Mouse (Mus musculus): ENCODE data around the gene Nudt4. TPM values are rescaled to one million over a fixed set of nuclear protein-coding genes. Genes with fewer than 3 reads are reported as not detected.

Nudt4 gene
- polyA plus RNA-seq, 1 experiment from 2014 or later = 120 TPM

DNA sequence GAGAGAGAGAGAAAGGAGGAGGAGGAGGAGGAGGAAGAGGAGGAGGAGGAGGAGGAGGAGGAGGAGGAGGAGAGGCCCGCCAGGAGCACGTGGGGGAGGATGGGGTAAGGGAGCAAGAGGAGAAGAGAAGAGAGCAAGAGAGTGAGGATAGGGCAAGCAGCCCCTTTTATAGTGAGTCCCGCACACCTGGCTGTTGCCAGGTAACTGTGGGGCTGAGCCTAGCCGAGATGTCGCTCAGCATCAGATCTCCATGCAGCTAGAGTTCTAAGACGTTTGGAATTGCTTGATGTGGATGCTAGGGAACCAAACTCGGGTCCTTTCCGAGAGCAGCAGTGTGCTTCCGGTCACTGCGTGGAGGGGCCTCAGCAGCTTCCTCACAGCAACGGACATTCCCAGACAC is 30.5 kb upstream of the Nudt4 start:
- ATAC-seq (ENCODE audit: low FRiP score) = no peak

DNA sequence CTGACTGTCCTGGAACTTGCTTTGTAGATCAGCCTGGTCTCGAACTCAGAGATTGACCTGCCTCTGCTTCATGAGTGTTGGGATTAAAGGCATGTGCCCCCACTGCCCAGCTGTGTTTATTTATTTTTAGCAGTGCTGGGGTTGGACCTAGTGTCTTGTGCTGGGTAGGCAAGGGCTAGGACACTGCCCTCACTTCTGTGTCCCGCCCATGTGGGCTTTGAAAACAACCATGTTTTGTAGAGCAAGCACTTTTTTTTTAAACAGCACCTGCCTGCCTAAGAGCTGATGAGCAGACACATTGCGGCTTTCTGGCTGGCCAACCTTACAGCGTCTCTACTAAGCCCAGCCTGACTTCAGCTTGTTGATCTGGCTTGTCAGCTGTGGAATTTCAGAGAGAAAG is 27.3 kb upstream of the Nudt4 start:
- Histone ChIP-seq H3K4me1 (replicated peaks; ENCODE audit: control insufficient read depth, insufficient read depth, low read length) (no peaks in the 10 kb centered on the region), H3K27ac (ENCODE audit: low read depth, low read length) (no peak overlapping the region), H3K9ac (ENCODE audit: low read depth, low read length) (no peak overlapping the region), H3K9me3 (ENCODE audit: control insufficient read depth, low read length) (no peaks in the 10 kb centered on the region), H3K4me3 (ENCODE audit: low read depth, low read length) (no peak overlapping the region), H3K4me2 (replicated peaks; ENCODE audit: low read depth, low read length) (no peak overlapping the region), H3K27me3 (ENCODE audit: control insufficient read depth, insufficient read depth, low read length) (no peaks in the 10 kb centered on the region), H3K36me3 (ENCODE audit: control insufficient read depth, insufficient read depth, low read length) (no peaks in the 10 kb centered on the region)
- WGBS = 91% methylated on average over 4 of the region's 4 CpGs
- ATAC-seq (ENCODE audit: low FRiP score) = no peak
- DNase-seq (ENCODE audit: low spot score) = no peak

More for the DNA sequence above, 30.5 kb upstream of the Nudt4 start:
- Histone ChIP-seq H3K9ac (ENCODE audit: low read depth, low read length) (no peak overlapping the region), H3K27ac (ENCODE audit: low read depth, low read length) (no peak overlapping the region), H3K27me3 (ENCODE audit: control insufficient read depth, insufficient read depth, low read length) (no peaks in the 10 kb centered on the region), H3K4me3 (ENCODE audit: low read depth, low read length) (no peak overlapping the region), H3K9me3 (ENCODE audit: control insufficient read depth, low read length) (no peaks in the 10 kb centered on the region), H3K36me3 (ENCODE audit: control insufficient read depth, insufficient read depth, low read length) (no peaks in the 10 kb centered on the region), H3K4me1 (replicated peaks; ENCODE audit: control insufficient read depth, insufficient read depth, low read length) (no peaks in the 10 kb centered on the region), H3K4me2 (replicated peaks; ENCODE audit: low read depth, low read length) (no peak overlapping the region)
- no peak for DNase-seq (ENCODE audit: low spot score)
- 49% methylated on average over 9 of the region's 11 CpGs for WGBS

DNA sequence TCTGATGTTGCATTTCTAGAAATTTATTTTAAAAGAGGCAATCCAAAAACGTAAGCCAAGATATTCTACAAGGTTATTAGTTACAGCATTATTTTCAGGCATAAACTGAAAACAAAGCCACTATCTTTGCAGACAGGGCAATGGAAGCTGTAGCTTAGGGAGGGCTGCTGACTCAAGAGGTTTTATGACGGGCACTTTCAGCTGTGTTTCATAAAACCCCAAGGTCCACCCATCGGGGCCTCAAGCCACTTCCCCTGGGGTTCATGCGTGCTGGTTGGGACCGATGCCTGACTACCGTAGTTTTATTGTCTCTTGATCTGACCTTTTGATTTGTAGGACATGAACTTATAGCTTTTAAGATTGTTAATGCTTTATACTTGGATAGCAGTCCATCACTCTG is 26.2 kb upstream of the Nudt4 start:
- WGBS = 90% methylated on average over 6 of the region's 6 CpGs
- Histone ChIP-seq H3K9ac (ENCODE audit: low read depth, low read length) (no peak overlapping the region), H3K9me3 (ENCODE audit: control insufficient read depth, low read length) (no peaks in the 10 kb centered on the region), H3K4me2 (replicated peaks; ENCODE audit: low read depth, low read length) (no peak overlapping the region), H3K4me3 (ENCODE audit: low read depth, low read length) (no peak overlapping the region), H3K27ac (ENCODE audit: low read depth, low read length) (no peak overlapping the region), H3K27me3 (ENCODE audit: control insufficient read depth, insufficient read depth, low read length) (no peaks in the 10 kb centered on the region), H3K36me3 (ENCODE audit: control insufficient read depth, insufficient read depth, low read length) (no peaks in the 10 kb centered on the region), H3K4me1 (replicated peaks; ENCODE audit: control insufficient read depth, insufficient read depth, low read length) (no peaks in the 10 kb centered on the region)
- no peak for DNase-seq (ENCODE audit: low spot score)
- no peak for ATAC-seq (ENCODE audit: low FRiP score)

DNA sequence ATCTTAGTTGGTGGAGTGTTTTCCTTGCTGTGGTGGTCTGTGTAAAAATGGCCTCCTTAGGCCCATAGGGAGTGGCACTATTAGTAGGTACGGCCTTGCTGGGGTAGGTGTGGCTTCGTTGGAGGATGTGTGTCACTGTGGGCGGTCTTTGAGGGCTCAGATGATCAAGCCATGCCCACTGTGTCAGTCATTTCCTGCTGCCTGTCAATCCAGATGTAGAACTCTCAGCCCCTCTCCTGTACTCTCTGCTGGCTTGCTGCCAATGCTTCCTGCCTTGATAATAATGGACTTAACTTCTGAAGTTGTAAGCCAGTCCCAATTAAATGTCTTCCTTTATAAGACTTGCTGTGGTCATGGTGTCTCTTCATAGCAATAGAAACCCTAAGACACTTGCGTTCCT is 25.2 kb upstream of the Nudt4 start:
- ATAC-seq (ENCODE audit: low FRiP score) = no peak
- 95% methylated on average over 4 of the region's 4 CpGs for WGBS
- no peaks in the 10 kb centered on the region for H3K9me3 ChIP-seq (ENCODE audit: control insufficient read depth, low read length)
- H3K27me3 ChIP-seq (ENCODE audit: control insufficient read depth, insufficient read depth, low read length) = no peaks in the 10 kb centered on the region
- no peak overlapping the region for H3K27ac ChIP-seq (ENCODE audit: low read depth, low read length)
- H3K4me1 ChIP-seq (replicated peaks; ENCODE audit: control insufficient read depth, insufficient read depth, low read length) = no peaks in the 10 kb centered on the region
- no peaks in the 10 kb centered on the region for H3K36me3 ChIP-seq (ENCODE audit: control insufficient read depth, insufficient read depth, low read length)
- no peak overlapping the region for H3K9ac ChIP-seq (ENCODE audit: low read depth, low read length)
- DNase-seq (ENCODE audit: low spot score) = no peak
- H3K4me2 ChIP-seq (replicated peaks; ENCODE audit: low read depth, low read length) = no peak overlapping the region
- no peak overlapping the region for H3K4me3 ChIP-seq (ENCODE audit: low read depth, low read length)

DNA sequence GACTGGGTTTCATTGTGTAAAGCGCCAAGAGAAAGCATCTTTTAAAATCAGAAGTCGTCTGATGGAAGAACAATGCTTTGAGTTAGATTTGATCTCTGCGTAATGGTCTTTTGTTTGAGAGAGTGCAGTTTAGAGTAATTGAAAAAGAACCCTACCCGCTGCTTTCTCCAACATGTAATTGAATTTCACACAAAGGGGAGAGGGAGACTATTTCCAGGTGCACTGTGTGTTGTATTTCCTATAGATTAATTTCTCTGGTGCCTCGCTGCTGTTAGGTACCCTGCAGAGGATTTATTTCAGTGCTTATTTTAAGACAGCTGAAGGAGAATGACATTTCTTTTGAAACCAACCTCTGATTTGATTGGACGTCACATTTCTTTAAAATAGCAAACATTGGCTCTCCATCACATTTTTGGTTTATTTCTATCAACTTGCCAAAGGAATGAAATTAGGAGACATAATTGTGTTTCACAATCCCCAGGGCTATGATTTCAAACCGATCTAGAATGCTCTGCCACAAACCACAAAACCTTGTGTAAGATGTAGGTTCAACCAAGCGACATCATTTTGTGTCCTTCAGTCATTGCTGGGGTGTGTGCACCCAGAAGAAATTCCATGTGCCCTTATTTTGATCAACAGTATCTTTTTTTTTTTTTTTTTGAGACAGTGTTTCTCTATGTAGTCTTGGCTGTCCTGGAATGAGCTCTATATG is 23.7 kb upstream of the Nudt4 start:
- 69% methylated on average over 8 of the region's 8 CpGs for WGBS
- DNase-seq (ENCODE audit: low spot score) (no peak), ATAC-seq (ENCODE audit: low FRiP score) (no peak)
- Histone ChIP-seq H3K4me2 (replicated peaks; ENCODE audit: low read depth, low read length) (no peak overlapping the region), H3K36me3 (ENCODE audit: control insufficient read depth, insufficient read depth, low read length) (no peaks in the 10 kb centered on the region), H3K4me3 (ENCODE audit: low read depth, low read length) (no peak overlapping the region), H3K4me1 (replicated peaks; ENCODE audit: control insufficient read depth, insufficient read depth, low read length) (no peaks in the 10 kb centered on the region), H3K27ac (ENCODE audit: low read depth, low read length) (no peak overlapping the region), H3K9me3 (ENCODE audit: control insufficient read depth, low read length) (no peaks in the 10 kb centered on the region), H3K27me3 (ENCODE audit: control insufficient read depth, insufficient read depth, low read length) (no peaks in the 10 kb centered on the region), H3K9ac (ENCODE audit: low read depth, low read length) (no peak overlapping the region)

DNA sequence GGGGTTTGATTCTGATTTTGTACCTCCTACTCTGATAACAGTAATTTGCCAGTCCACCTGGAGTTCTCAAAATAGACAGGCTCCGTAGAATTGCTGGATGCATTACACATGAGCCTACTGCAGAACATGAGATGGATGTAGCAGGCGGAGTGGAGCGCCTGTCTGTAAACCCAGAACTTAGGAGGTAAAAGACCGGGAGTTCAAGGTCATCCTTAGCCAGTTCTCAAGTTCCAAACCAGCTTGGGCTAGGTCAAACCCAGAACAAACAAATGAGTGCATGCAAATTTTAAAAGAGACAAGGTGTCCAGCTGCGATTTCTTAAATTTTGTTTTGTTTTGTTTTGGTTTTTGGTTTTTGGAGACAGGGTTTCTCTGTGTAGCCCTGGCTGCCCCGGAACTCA is 21.6 kb upstream of the Nudt4 start:
- Histone ChIP-seq H3K36me3 (ENCODE audit: control insufficient read depth, insufficient read depth, low read length) (no peaks in the 10 kb centered on the region), H3K9ac (ENCODE audit: low read depth, low read length) (no peak overlapping the region), H3K9me3 (ENCODE audit: control insufficient read depth, low read length) (no peaks in the 10 kb centered on the region), H3K4me3 (ENCODE audit: low read depth, low read length) (no peak overlapping the region), H3K4me2 (replicated peaks; ENCODE audit: low read depth, low read length) (no peak overlapping the region), H3K4me1 (replicated peaks; ENCODE audit: control insufficient read depth, insufficient read depth, low read length) (no peaks in the 10 kb centered on the region), H3K27me3 (ENCODE audit: control insufficient read depth, insufficient read depth, low read length) (no peaks in the 10 kb centered on the region), H3K27ac (ENCODE audit: low read depth, low read length) (no peak overlapping the region)
- WGBS = 91% methylated on average over 6 of the region's 6 CpGs
- ATAC-seq (ENCODE audit: low FRiP score) (no peak), DNase-seq (ENCODE audit: low spot score) (no peak)

DNA sequence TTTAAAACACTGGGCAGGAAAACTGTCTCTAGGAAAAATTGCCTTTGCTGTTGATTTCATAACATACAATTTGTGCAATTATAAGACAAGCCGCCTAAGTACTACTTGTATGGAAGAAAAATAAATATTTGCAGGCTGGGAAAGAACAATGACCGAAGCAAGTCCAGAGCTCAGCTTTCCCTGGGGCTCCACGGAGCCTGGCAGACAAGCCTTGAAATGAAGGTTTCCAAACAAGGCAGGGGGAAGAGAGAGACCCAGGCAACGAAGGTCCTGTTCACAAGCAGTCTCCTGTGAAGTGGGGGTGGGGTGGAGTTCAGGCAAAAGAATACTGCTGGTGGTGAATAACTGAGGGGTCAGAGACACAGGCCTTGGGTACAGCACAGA is 13.6 kb upstream of the Nudt4 start:
- Histone ChIP-seq H3K4me1 (replicated peaks; ENCODE audit: control insufficient read depth, insufficient read depth, low read length) (no peaks in the 10 kb centered on the region; the same call in 1 of the 2 replicates), H3K27ac (ENCODE audit: low read depth, low read length) (peak overlapping the region; percentile 53), H3K9ac (ENCODE audit: low read depth, low read length) (no peak overlapping the region), H3K9me3 (ENCODE audit: control insufficient read depth, low read length) (no peaks in the 10 kb centered on the region), H3K4me3 (ENCODE audit: low read depth, low read length) (no peak overlapping the region), H3K4me2 (replicated peaks; ENCODE audit: low read depth, low read length) (no peak overlapping the region), H3K36me3 (ENCODE audit: control insufficient read depth, insufficient read depth, low read length) (no peaks in the 10 kb centered on the region), H3K27me3 (ENCODE audit: control insufficient read depth, insufficient read depth, low read length) (no peaks in the 10 kb centered on the region)
- ATAC-seq (ENCODE audit: low FRiP score) (peak; percentile 69), DNase-seq (ENCODE audit: low spot score) (peak; percentile 52)
- WGBS = 27% methylated on average over 4 of the region's 4 CpGs

DNA sequence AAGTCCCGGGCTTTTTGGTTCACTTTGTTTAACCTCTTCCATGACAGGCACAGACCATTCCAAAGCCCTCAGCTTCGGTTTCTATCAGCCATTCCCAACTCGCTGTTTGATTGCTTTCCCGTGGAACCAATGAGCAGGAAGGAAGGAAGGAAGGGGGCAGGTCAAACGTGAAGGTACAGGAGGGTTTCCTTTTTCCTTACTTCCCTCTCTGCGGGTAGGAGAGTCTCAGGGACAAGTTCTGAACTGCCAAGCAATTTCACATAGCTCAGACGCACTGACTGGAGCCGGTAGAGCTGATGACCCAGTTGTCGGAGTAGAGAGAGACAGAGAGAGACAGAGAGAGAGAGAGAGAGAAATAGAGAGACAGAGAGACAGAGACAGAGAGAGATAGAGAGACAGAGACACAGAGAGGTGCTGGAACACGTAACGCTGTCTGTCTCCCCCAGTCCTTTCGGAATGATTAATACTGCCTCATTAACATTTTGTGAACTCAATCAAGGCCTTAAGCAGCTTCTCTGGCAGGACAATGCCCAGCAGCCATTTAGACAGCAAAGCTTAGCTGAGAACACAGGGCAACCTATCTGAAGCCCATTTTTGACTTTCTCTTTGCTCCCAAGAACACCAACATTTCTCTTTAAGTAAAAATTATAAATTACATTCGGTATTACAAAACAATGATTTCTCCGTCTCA is 13.1 kb upstream of the Nudt4 start:
- Histone ChIP-seq H3K27ac (ENCODE audit: low read depth, low read length) (peak overlapping the region; percentile 53), H3K4me3 (ENCODE audit: low read depth, low read length) (no peak overlapping the region), H3K4me1 (replicated peaks; ENCODE audit: control insufficient read depth, insufficient read depth, low read length) (no peaks in the 10 kb centered on the region; the same call in 1 of the 2 replicates), H3K36me3 (ENCODE audit: control insufficient read depth, insufficient read depth, low read length) (no peaks in the 10 kb centered on the region), H3K4me2 (replicated peaks; ENCODE audit: low read depth, low read length) (no peak overlapping the region), H3K27me3 (ENCODE audit: control insufficient read depth, insufficient read depth, low read length) (no peaks in the 10 kb centered on the region), H3K9me3 (ENCODE audit: control insufficient read depth, low read length) (no peaks in the 10 kb centered on the region), H3K9ac (ENCODE audit: low read depth, low read length) (no peak overlapping the region)
- ATAC-seq (ENCODE audit: low FRiP score) (peak; percentile 64; the same call in 1 of the 2 replicates), DNase-seq (ENCODE audit: low spot score) (peak; percentile 37)
- 53% methylated on average over 14 of the region's 14 CpGs for WGBS

DNA sequence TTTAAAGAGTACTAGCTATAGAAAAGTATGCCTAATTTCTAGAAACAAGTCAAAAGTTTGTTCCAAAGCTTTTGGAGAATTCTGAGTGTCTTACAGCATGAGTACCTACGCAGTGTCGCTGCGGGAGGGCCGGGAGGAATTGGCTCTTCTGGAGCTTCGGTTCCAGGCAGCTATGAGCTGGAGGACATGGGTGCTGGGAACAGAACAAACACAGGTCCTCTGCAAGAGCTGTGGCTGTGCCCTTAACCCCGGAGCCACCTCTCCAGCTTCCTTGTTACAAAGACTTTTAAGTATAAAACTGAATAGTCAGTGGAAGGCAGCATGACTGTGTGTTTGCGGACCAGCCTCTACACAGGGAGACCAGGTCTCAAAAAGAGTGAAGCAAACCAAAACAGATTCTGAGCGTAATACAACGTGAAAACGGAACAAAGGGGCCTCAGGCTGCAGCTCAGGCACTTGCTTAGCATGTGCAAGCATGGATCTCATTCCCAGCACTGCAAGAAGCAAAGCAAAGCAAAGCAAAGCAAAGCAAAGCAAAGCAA is 12.0 kb upstream of the Nudt4 start:
- no peaks in the 10 kb centered on the region for H3K27me3 ChIP-seq (ENCODE audit: control insufficient read depth, insufficient read depth, low read length)
- H3K4me2 ChIP-seq (replicated peaks; ENCODE audit: low read depth, low read length) = no peak overlapping the region
- H3K4me1 ChIP-seq (replicated peaks; ENCODE audit: control insufficient read depth, insufficient read depth, low read length) = no peaks in the 10 kb centered on the region; the same call in 1 of the 2 replicates
- H3K36me3 ChIP-seq (ENCODE audit: control insufficient read depth, insufficient read depth, low read length) = no peaks in the 10 kb centered on the region
- no peak overlapping the region for H3K4me3 ChIP-seq (ENCODE audit: low read depth, low read length)
- no peak overlapping the region for H3K27ac ChIP-seq (ENCODE audit: low read depth, low read length)
- no peak for ATAC-seq (ENCODE audit: low FRiP score)
- no peak for DNase-seq (ENCODE audit: low spot score)
- no peaks in the 10 kb centered on the region for H3K9me3 ChIP-seq (ENCODE audit: control insufficient read depth, low read length)
- no peak overlapping the region for H3K9ac ChIP-seq (ENCODE audit: low read depth, low read length)
- 72% methylated on average over 10 of the region's 10 CpGs for WGBS

All from hindbrain, embryonic 11.5 days (tissue).